Mouse (Mus musculus): Measurements from ENCODE around the gene Gm39115. TPM values are rescaled to one million over a fixed set of nuclear protein-coding genes. Genes with fewer than 3 reads are reported as not detected.
"Not testable (repeated sequence)": the region's sequence is repeated elsewhere in the genome, so short reads cannot be mapped to it uniquely, and the experiment has no call there.

The Gm39115 gene
- not detected in 2 replicates for polyA plus RNA-seq (2015; fragmentation: Nextera tagmentation; extraction: Ambion mirVana)

GRCm38 (mm10) chr7:142135934-142136333, at the start of gene Gm39115:
Gene Gm39115, minus strand, starts transcription at chr7:142136034.
- H3K4me3 ChIP-seq; H3K27ac ChIP-seq (replicated peaks); H3K4me1 ChIP-seq; H3K9ac ChIP-seq (replicated peaks); ATAC-seq (replicated peaks); H3K4me2 ChIP-seq (replicated peaks); H3K27me3 ChIP-seq; H3K36me3 ChIP-seq; H3K9me3 ChIP-seq: not testable (repeated sequence)
- 49% methylated on average over 2 of the region's 2 CpGs for WGBS

GRCm38 (mm10) chr7:142181021-142181420, 45.2 kb upstream of the Gm39115 start:
- H3K27me3 ChIP-seq: no peaks in the 10 kb centered on the region
- no peak overlapping the region for H3K27ac ChIP-seq (replicated peaks)
- no peaks in the 10 kb centered on the region for H3K4me1 ChIP-seq
- 43% methylated on average over 1 of the region's 1 CpGs for WGBS
- no peaks in the 10 kb centered on the region for H3K9me3 ChIP-seq
- no peak overlapping the region for H3K4me3 ChIP-seq
- ATAC-seq (replicated peaks): no peak
- H3K9ac ChIP-seq (replicated peaks): no peak overlapping the region
- H3K4me2 ChIP-seq (replicated peaks): no peak overlapping the region
- H3K36me3 ChIP-seq: no peaks in the 10 kb centered on the region

- Histone ChIP-seq H3K27ac (replicated peaks) (no peak overlapping the region), H3K9ac (replicated peaks) (no peak overlapping the region), H3K36me3 (no peaks in the 10 kb centered on the region), H3K9me3 (no peaks in the 10 kb centered on the region), H3K4me3 (no peak overlapping the region), H3K4me2 (replicated peaks) (no peak overlapping the region), H3K4me1 (no peaks in the 10 kb centered on the region), H3K27me3 (no peaks in the 10 kb centered on the region)
- no peak for ATAC-seq (replicated peaks)
- 69% methylated on average over 1 of the region's 1 CpGs for WGBS
Observed at GRCm38 (mm10) chr7:142178685-142179084, 42.9 kb upstream of the Gm39115 start.

- H3K27me3 ChIP-seq; ATAC-seq (replicated peaks); H3K9ac ChIP-seq (replicated peaks); H3K4me2 ChIP-seq (replicated peaks); H3K36me3 ChIP-seq; H3K4me1 ChIP-seq; H3K27ac ChIP-seq (replicated peaks); H3K9me3 ChIP-seq; H3K4me3 ChIP-seq: not testable (repeated sequence)
Observed at GRCm38 (mm10) chr7:142175905-142176304, 40.1 kb upstream of the Gm39115 start, which contains the start of gene Krtap5-2. Gene Krtap5-2, minus strand, starts transcription at chr7:142176005.

- no peaks in the 10 kb centered on the region for H3K4me1 ChIP-seq
- ATAC-seq (replicated peaks): no peak
- H3K4me3 ChIP-seq: no peak overlapping the region
- H3K4me2 ChIP-seq (replicated peaks): no peak overlapping the region
- no peak overlapping the region for H3K9ac ChIP-seq (replicated peaks)
- H3K36me3 ChIP-seq: no peaks in the 10 kb centered on the region
- no peaks in the 10 kb centered on the region for H3K27me3 ChIP-seq
- 53% methylated on average over 3 of the region's 3 CpGs for whole genome bisulfite sequencing
- H3K9me3 ChIP-seq: no peaks in the 10 kb centered on the region
- H3K27ac ChIP-seq (replicated peaks): no peak overlapping the region
Observed at GRCm38 (mm10) chr7:142169836-142170235, 34.0 kb upstream of the Gm39115 start.

- H3K9ac ChIP-seq (replicated peaks); ATAC-seq (replicated peaks); H3K4me1 ChIP-seq; H3K36me3 ChIP-seq; H3K27ac ChIP-seq (replicated peaks); H3K4me3 ChIP-seq; H3K9me3 ChIP-seq; H3K27me3 ChIP-seq; H3K4me2 ChIP-seq (replicated peaks): not testable (repeated sequence)
Observed at GRCm38 (mm10) chr7:142165639-142166038, 29.8 kb upstream of the Gm39115 start, which contains the start of gene Gm4553. Gene Gm4553, minus strand, starts transcription at chr7:142165739.

GRCm38 (mm10) chr7:142159366-142159765, 23.5 kb upstream of the Gm39115 start:
- no peaks in the 10 kb centered on the region for H3K4me1 ChIP-seq
- ATAC-seq (replicated peaks): no peak
- WGBS: 87% methylated on average over 3 of the region's 3 CpGs
- H3K9me3 ChIP-seq: no peaks in the 10 kb centered on the region
- no peaks in the 10 kb centered on the region for H3K27me3 ChIP-seq
- H3K4me2 ChIP-seq (replicated peaks): no peak overlapping the region
- H3K4me3 ChIP-seq: no peak overlapping the region
- H3K27ac ChIP-seq (replicated peaks): no peak overlapping the region
- no peaks in the 10 kb centered on the region for H3K36me3 ChIP-seq
- no peak overlapping the region for H3K9ac ChIP-seq (replicated peaks)

- not testable (repeated sequence) for H3K4me3 ChIP-seq; H3K27me3 ChIP-seq; H3K9ac ChIP-seq (replicated peaks); H3K36me3 ChIP-seq; ATAC-seq (replicated peaks); H3K4me2 ChIP-seq (replicated peaks); H3K27ac ChIP-seq (replicated peaks); H3K9me3 ChIP-seq; H3K4me1 ChIP-seq
- 53% methylated on average over 2 of the region's 2 CpGs for WGBS
Observed at GRCm38 (mm10) chr7:142157013-142157412, 21.2 kb upstream of the Gm39115 start, which contains the start of gene Gm29735. Gene Gm29735, minus strand, starts transcription at chr7:142157113.

- no peaks in the 10 kb centered on the region for H3K4me1 ChIP-seq
- H3K4me2 ChIP-seq (replicated peaks): no peak overlapping the region
- no peak overlapping the region for H3K9ac ChIP-seq (replicated peaks)
- no peaks in the 10 kb centered on the region for H3K27me3 ChIP-seq
- no peak for ATAC-seq (replicated peaks)
- H3K27ac ChIP-seq (replicated peaks): no peak overlapping the region
- WGBS: 48% methylated on average over 1 of the region's 1 CpGs
- no peaks in the 10 kb centered on the region for H3K9me3 ChIP-seq
- no peaks in the 10 kb centered on the region for H3K36me3 ChIP-seq
- H3K4me3 ChIP-seq: no peak overlapping the region
Observed at GRCm38 (mm10) chr7:142155308-142155707, 19.5 kb upstream of the Gm39115 start.

GRCm38 (mm10) chr7:142152191-142152590, 16.4 kb upstream of the Gm39115 start:
- no peaks in the 10 kb centered on the region for H3K9me3 ChIP-seq
- no peak overlapping the region for H3K4me3 ChIP-seq
- no peak for ATAC-seq (replicated peaks)
- no peaks in the 10 kb centered on the region for H3K36me3 ChIP-seq
- no peak overlapping the region for H3K9ac ChIP-seq (replicated peaks)
- H3K4me1 ChIP-seq: no peaks in the 10 kb centered on the region
- no peaks in the 10 kb centered on the region for H3K27me3 ChIP-seq
- 85% methylated on average over 4 of the region's 4 CpGs for WGBS
- no peak overlapping the region for H3K27ac ChIP-seq (replicated peaks)
- no peak overlapping the region for H3K4me2 ChIP-seq (replicated peaks)

GRCm38 (mm10) chr7:142148633-142149032, 12.8 kb upstream of the Gm39115 start:
- Histone ChIP-seq H3K36me3 (no peaks in the 10 kb centered on the region), H3K4me3 (no peak overlapping the region), H3K4me1 (no peaks in the 10 kb centered on the region), H3K4me2 (replicated peaks) (no peak overlapping the region), H3K9ac (replicated peaks) (no peak overlapping the region), H3K27ac (replicated peaks) (no peak overlapping the region), H3K27me3 (no peaks in the 10 kb centered on the region), H3K9me3 (no peaks in the 10 kb centered on the region)
- ATAC-seq (replicated peaks): no peak

- Histone ChIP-seq H3K4me2 (replicated peaks) (no peak overlapping the region), H3K4me3 (no peak overlapping the region), H3K27ac (replicated peaks) (no peak overlapping the region), H3K27me3 (no peaks in the 10 kb centered on the region), H3K4me1 (no peaks in the 10 kb centered on the region), H3K36me3 (no peaks in the 10 kb centered on the region), H3K9me3 (no peaks in the 10 kb centered on the region), H3K9ac (replicated peaks) (no peak overlapping the region)
- no peak for ATAC-seq (replicated peaks)
- WGBS: 0% methylated on average over 1 of the region's 1 CpGs
Observed at GRCm38 (mm10) chr7:142146033-142146432, 10.2 kb upstream of the Gm39115 start.

- no peaks in the 10 kb centered on the region for H3K9me3 ChIP-seq
Observed at GRCm38 (mm10) chr7:142145413-142145940, 9.6 kb upstream of the Gm39115 start.

More at GRCm38 (mm10) chr7:142145413-142145940, 9.6 kb upstream of the Gm39115 start:
- no peak overlapping the region for H3K4me3 ChIP-seq
- no peak overlapping the region for H3K27ac ChIP-seq (replicated peaks)
- no peaks in the 10 kb centered on the region for H3K36me3 ChIP-seq
- ATAC-seq (replicated peaks): no peak
- WGBS: 49% methylated on average over 4 of the region's 4 CpGs
- no peak overlapping the region for H3K9ac ChIP-seq (replicated peaks)
- H3K4me2 ChIP-seq (replicated peaks): no peak overlapping the region
- H3K4me1 ChIP-seq: no peaks in the 10 kb centered on the region
- no peaks in the 10 kb centered on the region for H3K27me3 ChIP-seq
